Mouse (Mus musculus): ENCODE measurements around the gene Slc35f4.

DNA sequence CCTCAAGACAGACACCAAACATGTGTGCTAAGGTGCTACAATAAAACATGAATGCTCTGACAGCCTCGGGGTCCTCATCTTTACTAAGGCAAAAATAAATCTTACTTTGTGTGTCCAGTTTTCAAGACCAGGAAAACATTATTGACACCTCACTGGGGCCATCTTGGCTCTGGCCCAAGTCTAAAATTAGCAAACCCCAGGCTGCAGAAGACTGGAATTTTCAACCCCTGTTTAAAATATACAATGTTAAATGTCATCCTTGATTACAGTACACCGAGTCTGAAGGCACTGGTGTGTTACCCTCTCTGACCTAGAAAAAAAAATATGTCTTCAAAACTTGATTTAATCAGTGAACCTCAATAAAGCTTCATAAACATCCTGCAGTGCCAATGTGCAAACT, 11.7 kb downstream of the Slc35f4 start:
- TF ChIP-seq CTCF (IDR thresholded peaks at IDR 0.05; ENCODE audit: insufficient read depth, low read depth, low read length), result no peak
- no peak for TF ChIP-seq POLR2A (IDR thresholded peaks at IDR 0.05; ENCODE audit: insufficient read depth, low read depth, low read length)

All from olfactory bulb, adult 2 months (tissue).